Mouse (Mus musculus) testis, adult 2 months (tissue): ENCODE data around the gene Gm5157. TPM values are rescaled to one million over a fixed set of nuclear protein-coding genes. Genes with fewer than 3 reads are reported as not detected.
"Not testable (repeated sequence)": the region's sequence is repeated elsewhere in the genome, so short reads cannot be mapped to it uniquely, and the experiment has no call there.

ENCODE experiments used
- H3K27ac ChIP-seq: fragments of 200-500 bp; 2 replicates; pipeline ENCODE4 v1.5.1; 2012; ENCODE audit warnings: low read depth, low read length; ENCODE audit not compliant: control insufficient read depth, insufficient read depth
- H3K27me3 ChIP-seq: fragments of 200-500 bp; 2 replicates; pipeline ENCODE4 v1.6.1; 2012; ENCODE audit warnings: mild to moderate bottlenecking, low read length, moderate library complexity; ENCODE audit not compliant: control insufficient read depth, insufficient read depth
- H3K36me3 ChIP-seq: fragments of 200-500 bp; 2 replicates; pipeline ENCODE4 v1.6.1; 2012; ENCODE audit warnings: mild to moderate bottlenecking, low read length; ENCODE audit not compliant: control insufficient read depth, insufficient read depth
- H3K4me1 ChIP-seq: fragments of 200-500 bp; 2 replicates; pipeline ENCODE4 v1.6.1; 2012; ENCODE audit warnings: low read length; ENCODE audit not compliant: control insufficient read depth, insufficient read depth
- H3K4me3 ChIP-seq: fragments of 200-500 bp; 2 replicates; pipeline ENCODE4 v1.5.1; 2012; ENCODE audit warnings: low read depth, mild to moderate bottlenecking, low read length, moderate library complexity, mixed read lengths; ENCODE audit not compliant: control insufficient read depth
- polyA plus RNA-seq: library from polyadenylated mRNA; depleted of rRNA; stranded (reverse); fragments of >200 nt; gene quantifications from 2 replicates; pipeline ENCODE4 v1.2.3, GENCODE M21; 2012; rRNA removed

Gm5157 gene
- polyA plus RNA-seq = not detected in 2 replicates

DNA sequence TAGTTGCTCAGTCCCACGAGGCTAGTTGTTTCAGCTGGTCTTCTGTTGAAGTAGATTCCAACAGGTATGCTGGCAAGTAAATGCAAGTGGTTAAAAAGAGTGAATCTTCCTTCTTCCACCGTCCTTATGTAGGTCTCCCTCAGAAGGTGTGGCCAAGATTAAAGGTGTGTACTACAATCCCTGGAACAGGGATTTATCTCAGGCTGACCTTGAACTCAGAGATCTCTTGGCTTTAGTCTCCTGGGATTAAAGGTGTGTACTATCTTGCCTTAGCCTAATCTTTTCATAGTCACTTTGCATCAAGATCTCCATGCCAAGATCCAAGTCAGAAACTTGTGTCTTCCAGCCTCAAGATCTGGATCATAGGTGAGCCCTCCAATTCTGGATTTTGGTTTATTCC is at the start of gene Gm5157:
Gm5157 (minus strand) TSS at position 101 of the 400 bp plus-strand sequence.
- H3K27me3 ChIP-seq, H3K36me3 ChIP-seq, H3K4me1 ChIP-seq, H3K27ac ChIP-seq, H3K4me3 ChIP-seq: not testable (repeated sequence)

DNA sequence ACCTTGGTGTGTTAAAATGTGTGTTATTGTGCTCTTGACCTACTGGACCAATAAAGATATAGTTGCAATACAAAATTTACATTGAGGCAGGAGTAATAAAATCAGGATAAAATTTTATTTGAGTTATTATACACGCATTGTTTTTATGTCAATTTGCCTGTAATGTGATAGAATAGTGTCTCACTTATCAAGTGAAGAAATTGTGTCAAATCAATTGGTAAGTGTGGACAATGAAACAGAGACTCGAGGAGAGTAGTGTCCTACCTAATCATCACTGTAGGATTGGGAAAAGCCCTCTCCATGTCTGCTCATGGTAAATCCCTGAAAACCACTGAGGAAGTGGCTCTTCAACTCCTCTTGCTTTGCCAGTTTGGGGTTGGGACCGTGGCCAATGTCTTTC is 28.3 kb downstream of the Gm5157 start, which contains the start of gene Vmn1r123:
Vmn1r123 (plus strand) TSS at position 301 of the 400 bp plus-strand sequence.
- H3K27me3 ChIP-seq, H3K36me3 ChIP-seq, H3K4me1 ChIP-seq, H3K27ac ChIP-seq, H3K4me3 ChIP-seq: not testable (repeated sequence)

Other genes with a start within 250 kb of the Gm5157 start
- gene Vmn1r119, start 178.0 kb downstream of the Gm5157 start, polyA plus RNA-seq = not detected in 2 replicates
- not detected in 2 replicates for gene Vmn1r120, start 136.6 kb downstream of the Gm5157 start, polyA plus RNA-seq
- not detected in 2 replicates for gene Vmn1r121, start 91.9 kb downstream of the Gm5157 start, polyA plus RNA-seq
- not detected in 2 replicates for gene Vmn1r122, start 56.3 kb downstream of the Gm5157 start, polyA plus RNA-seq
- gene Vmn1r123, start 28.2 kb downstream of the Gm5157 start, polyA plus RNA-seq = not detected in 2 replicates
- gene Vmn1r124, start 70.2 kb upstream of the Gm5157 start, polyA plus RNA-seq = not detected in 2 replicates
- not detected in 2 replicates for gene Vmn1r125, start 81.8 kb upstream of the Gm5157 start, polyA plus RNA-seq
- gene Vmn1r126, start 111.0 kb upstream of the Gm5157 start, polyA plus RNA-seq = not detected in 2 replicates
- not detected in 2 replicates for gene Vmn1r127, start 129.4 kb upstream of the Gm5157 start, polyA plus RNA-seq
- not detected in 2 replicates for gene Vmn1r128, start 158.9 kb upstream of the Gm5157 start, polyA plus RNA-seq
- not detected in 2 replicates for gene Vmn1r129, start 170.9 kb upstream of the Gm5157 start, polyA plus RNA-seq
- gene Gm6882, start 242.3 kb upstream of the Gm5157 start, polyA plus RNA-seq = not detected in 2 replicates